Mouse (Mus musculus) large intestine, adult 2 months (tissue): ENCODE measurements around the gene Mgat5. TPM values are rescaled to one million over a fixed set of nuclear protein-coding genes. Genes with fewer than 3 reads are reported as not detected.

Source experiments
- DNase-seq: peaks from one replicate; pipeline ENCODE4 v3.0.0-alpha.2; 2012; ENCODE audit warnings: low read depth, low spot score
- WGBS: fragments of 180-500 bp; shearing (Covaris S2); methylation state at CpG from one replicate; pipeline ENCODE4 v1.1.7; 2018; 5-methylcytosine and 5-hydroxymethylcytosine counted together
- polyA plus RNA-seq: library from polyadenylated mRNA; depleted of rRNA; stranded (reverse); fragments of >200 nt; gene quantifications from 2 replicates; pipeline ENCODE4 v1.2.3, GENCODE M21; 2012

Gene Mgat5
- polyA plus RNA-seq, 1 experiment = 11.6 TPM

DNA sequence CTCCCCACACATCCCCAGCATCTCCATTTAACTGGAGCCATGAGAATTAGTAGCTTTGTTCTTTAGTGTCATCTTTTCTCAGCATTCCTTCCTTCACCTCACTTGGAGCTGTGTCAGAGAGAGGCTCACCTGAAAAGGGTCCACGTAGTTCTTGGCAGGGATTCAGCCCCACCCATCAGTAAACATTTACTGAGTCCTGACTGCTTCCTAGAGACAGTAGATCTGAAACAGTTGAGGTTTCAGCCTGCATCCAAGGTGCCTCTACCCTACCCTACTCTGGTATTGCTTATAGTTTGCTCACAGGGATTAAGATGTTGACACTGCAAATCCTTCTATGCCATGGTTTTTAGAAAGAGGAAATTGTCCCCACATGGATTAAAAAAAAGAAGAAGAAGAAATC lies 43.6 kb downstream of the Mgat5 start:
- DNase-seq = peak; percentile 76
- whole genome bisulfite sequencing = 24% methylated on average over 1 of the region's 1 CpGs

DNA sequence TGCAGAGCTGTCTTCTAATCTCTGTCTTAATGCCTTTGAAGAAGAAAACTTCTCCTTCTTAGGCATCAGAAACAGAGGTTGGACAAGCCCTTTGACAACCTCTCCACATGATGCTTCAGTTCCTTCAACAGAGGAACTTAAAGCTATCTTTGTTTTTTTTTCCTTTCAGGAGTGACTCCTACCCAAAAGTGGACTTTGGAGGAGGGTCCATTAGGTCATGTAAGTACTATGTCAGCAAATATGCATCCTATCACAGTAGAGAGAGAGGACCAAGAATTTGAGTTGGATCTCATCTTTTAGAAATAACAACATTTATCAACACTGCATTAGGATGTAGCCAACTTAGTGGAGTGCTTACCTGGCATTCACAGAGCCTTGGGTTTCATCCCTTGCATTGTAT lies 44.8 kb downstream of the Mgat5 start:
- DNase-seq = no peak

GRCm38 (mm10) chr1:127250313-127250712 lies 45.5 kb downstream of the Mgat5 start:
- no peak for DNase-seq

DNA sequence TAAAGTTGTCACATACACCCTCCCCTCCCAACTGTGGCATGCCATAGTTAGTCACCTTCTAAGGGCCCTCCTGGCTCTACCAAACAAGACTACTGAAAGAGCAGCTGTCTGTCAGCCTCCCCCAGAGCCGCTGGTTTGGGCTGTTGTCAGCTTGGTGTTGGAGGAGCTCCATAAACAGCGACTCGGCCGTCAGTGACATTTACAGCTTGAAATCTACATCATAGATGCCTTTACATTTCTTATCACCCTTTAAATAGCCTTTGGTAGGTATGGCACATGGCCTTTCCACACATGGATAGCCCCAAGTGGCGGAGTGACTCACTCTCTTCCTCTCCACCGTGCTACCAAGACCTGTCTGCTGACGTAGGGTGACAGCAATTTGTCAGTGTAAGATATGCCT lies 46.9 kb downstream of the Mgat5 start:
- DNase-seq = no peak
- 76% methylated on average over 7 of the region's 7 CpGs for WGBS

- WGBS = 36% methylated on average over 8 of the region's 8 CpGs
Measured at GRCm38 (mm10) chr1:127257005-127257404, 52.2 kb downstream of the Mgat5 start.

GRCm38 (mm10) chr1:127259669-127260068 lies 54.9 kb downstream of the Mgat5 start:
- DNase-seq = no peak
- WGBS = 85% methylated on average over 4 of the region's 4 CpGs

More at GRCm38 (mm10) chr1:127257005-127257404, 52.2 kb downstream of the Mgat5 start:
- DNase-seq = peak; percentile 91

DNA sequence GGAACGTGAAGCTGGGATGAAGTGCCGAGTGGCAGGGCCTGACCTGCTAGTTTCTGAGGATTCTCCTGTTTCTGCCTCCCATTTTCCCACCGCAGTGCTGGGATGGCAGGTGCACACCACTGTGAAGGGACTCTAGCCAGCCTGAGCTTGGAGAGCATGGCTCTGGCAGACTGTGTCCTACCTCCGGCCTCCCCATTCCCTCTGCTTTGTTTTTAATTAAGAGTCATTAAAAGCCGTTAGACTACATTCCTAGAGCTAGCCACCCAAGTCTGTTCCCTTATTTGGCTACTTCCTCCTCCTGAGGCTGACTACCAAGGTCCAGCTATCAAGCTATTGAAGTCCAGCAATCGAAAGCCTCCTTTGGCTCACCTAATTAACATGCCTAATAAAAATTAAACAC lies 56.2 kb downstream of the Mgat5 start:
- DNase-seq = no peak
- WGBS = 32% methylated on average over 6 of the region's 6 CpGs

DNA sequence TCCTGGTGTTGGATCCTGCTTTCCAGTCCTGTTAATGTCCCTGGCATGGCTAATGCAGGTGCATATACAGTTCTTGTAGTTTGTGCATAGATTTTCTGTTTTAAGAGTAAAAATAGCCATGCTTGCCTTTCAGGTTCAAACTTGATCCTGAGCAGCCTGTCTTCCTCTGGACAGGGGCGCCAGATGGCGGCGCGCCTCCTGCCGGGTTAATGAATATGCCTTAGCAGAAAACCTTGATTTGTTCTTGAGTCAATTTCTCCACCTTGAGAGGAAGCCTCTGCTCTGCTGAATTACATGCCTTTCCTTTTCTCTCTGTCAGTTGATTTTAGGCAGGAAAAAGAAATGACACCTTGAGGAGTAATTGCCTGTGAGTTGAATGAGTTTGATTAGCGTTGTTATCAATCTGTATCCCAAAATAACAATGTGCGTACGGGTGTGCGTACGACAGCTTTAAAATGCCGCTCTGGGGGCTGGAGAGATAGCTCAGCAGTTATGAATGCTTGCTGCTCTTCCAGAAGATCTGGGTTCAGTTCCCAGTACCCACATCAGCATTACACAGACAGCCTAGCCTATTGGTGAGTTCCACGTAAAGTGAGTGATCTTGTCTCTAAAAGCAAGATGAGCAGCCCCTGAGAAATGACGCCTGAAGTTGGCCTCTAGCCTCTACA lies 57.5 kb downstream of the Mgat5 start:
- no peak for DNase-seq
- WGBS = 83% methylated on average over 13 of the region's 13 CpGs

- no peak for DNase-seq
- 90% methylated on average over 5 of the region's 5 CpGs for WGBS
Measured at GRCm38 (mm10) chr1:127267985-127268384, 63.2 kb downstream of the Mgat5 start.

GRCm38 (mm10) chr1:127269343-127269742 lies 64.5 kb downstream of the Mgat5 start:
- 29% methylated on average over 3 of the region's 3 CpGs for WGBS

GRCm38 (mm10) chr1:127270273-127271020 lies 65.6 kb downstream of the Mgat5 start:
- WGBS = 18% methylated on average over 13 of the region's 13 CpGs
- DNase-seq = peak; percentile 82

More at GRCm38 (mm10) chr1:127269343-127269742, 64.5 kb downstream of the Mgat5 start:
- no peak for DNase-seq

- 84% methylated on average over 4 of the region's 4 CpGs for WGBS
- DNase-seq = no peak
Measured at GRCm38 (mm10) chr1:127271156-127271555, 66.3 kb downstream of the Mgat5 start.

DNA sequence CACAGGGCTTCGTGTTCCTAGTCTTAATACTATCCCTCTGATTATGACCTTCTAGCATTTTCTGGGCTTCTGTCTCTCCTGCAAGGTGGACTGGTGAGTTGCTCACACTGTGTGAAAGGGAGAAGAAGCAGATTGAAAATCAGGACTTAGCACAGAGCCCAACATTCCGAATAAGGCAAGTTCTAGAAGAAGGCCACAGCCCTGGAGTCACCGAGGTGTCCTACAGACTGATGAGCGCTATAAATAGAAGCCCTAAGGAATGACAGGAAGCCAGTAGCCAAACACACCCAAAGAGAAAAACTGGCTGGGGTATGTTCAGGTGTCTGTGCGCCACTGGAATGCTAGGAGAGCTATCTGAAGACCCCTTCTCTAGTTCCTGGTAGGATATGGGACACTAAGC lies 68.5 kb downstream of the Mgat5 start:
- no peak for DNase-seq
- 70% methylated on average over 5 of the region's 5 CpGs for WGBS

- DNase-seq = peak; percentile 67
- 32% methylated on average over 3 of the region's 3 CpGs for WGBS
Measured at GRCm38 (mm10) chr1:127275572-127276324, 70.9 kb downstream of the Mgat5 start.

DNA sequence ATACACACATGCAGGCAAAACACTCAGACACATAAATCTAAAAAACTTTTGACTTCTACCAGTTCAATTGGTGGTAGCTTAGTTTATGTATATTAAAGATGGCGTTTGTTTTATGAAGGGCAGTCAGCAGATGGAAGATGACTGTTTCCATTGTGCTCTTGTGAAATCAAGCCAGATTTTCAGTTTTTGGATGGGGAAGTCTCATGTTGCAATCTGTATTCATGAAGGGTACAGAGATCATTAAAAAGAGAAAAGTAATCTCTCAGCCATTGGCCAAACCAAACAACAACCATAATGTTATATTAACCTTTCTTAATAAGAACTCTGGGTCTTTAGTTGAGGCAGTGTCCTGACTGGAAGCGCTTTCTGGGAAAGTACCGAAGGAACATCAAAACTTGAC lies 73.3 kb downstream of the Mgat5 start:
- DNase-seq = no peak
- 90% methylated on average over 3 of the region's 3 CpGs for WGBS

DNA sequence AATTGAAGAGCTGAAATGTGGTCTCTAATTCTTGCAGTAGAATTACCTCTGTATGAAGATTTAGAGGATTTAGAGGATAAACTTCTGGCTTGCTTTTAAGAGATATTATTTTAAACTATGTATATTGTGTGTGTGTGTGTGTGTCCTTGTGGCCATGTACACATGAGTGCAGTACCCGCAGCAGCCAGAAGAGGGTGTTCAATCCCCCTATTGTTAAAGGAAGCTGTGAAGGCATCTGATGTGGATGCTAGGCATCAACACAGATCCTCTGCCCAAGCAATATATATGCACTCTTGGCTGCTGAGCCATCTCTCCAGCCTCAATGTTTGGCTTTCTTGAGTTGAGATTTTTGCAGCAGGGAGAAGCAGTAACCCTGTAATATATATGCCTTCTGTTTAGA lies 75.4 kb downstream of the Mgat5 start:
- DNase-seq = no peak
- WGBS = 95% methylated on average over 1 of the region's 1 CpGs

GRCm38 (mm10) chr1:127284975-127285374 lies 80.2 kb downstream of the Mgat5 start:
- 94% methylated on average over 3 of the region's 3 CpGs for WGBS
- DNase-seq = no peak

DNA sequence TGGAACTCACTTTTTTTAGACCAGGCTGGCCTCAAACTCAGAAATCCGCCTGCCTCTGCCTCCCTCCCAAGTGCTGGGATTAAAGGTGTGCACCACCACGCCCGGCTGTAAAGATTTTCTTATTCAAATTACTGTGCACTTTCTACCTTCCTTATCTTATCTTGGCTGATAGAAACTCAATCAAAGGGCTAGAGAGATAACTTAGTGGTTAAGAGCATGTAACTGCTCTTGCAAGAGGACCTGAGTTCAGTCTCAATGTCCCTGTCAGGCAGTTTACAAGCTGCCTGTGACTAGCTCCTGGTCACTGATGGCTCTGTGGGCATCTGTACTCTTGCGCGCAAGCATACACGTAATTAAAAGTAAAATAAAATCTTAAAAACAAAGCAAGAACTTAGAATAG lies 82.7 kb downstream of the Mgat5 start:
- DNase-seq = no peak

DNA sequence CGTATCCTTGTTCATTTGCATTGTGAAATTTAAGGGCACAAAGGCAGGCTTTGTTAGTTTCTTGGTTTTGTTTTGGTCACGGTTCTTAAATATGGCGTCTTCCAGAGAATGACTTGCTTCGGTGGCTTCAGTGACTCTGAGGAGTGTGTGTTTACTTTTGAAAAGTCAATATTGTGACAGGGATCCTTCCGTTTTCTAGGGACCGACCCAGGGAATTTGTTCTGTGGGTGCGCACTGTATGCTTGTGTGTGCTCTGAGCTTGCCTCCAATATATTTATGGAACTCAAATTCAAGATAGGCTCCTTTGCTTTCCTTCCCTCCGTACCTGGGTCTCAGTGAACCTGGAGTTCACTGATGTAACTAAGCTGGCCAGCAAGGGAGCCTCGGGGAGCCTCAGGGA lies 86.1 kb downstream of the Mgat5 start:
- 27% methylated on average over 9 of the region's 9 CpGs for WGBS
- no peak for DNase-seq

More for the DNA sequence above, 82.7 kb downstream of the Mgat5 start:
- WGBS = 49% methylated on average over 6 of the region's 6 CpGs

DNA sequence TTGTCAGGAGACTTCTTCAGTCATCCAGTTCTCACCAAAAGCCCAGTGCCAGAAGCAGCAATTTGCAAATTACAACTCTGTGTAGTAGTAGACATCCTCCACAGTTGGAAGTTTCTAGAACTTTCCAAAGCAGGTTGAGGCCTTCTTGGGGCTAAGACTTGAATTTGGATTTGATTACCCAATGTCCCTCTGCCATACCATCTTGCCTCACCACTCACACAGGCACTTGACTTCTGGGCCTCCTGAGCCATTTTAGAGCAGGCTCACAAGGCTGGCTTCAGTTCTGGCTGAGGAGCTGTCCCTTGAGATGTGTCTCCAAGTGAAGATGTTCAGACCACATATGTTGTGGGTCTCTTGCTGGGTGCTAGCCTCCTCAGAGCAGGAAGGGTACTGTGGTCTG lies 86.9 kb downstream of the Mgat5 start:
- no peak for DNase-seq

- DNase-seq = no peak
- 34% methylated on average over 5 of the region's 5 CpGs for whole genome bisulfite sequencing
Measured at GRCm38 (mm10) chr1:127293286-127293685, 88.5 kb downstream of the Mgat5 start.
